In genomic region chrX:152635397-152635796, GRCm38 (mm10) we compare ENCODE assay signal across 18 mouse cellular contexts.
"Had no signal": no experiment of that assay in that cellular context is flagged by ENCODE, and none has a peak within 500 bp of the region (broad histone marks: within the 10 kb centered on the region; RNA-seq: fewer than 3 reads in every experiment).

No protein-coding gene starts in this region.

- H3K4me2 ChIP-seq: liver, embryonic 12.5 days; lung, embryonic 14.5 days; midbrain, embryonic 12.5 days; neural tube, embryonic 13.5 days; neural tube, embryonic 15.5 days had no signal

- DNase-seq: lung, embryonic 14.5 days; midbrain, embryonic 14.5 days; retina, postnatal 1 day; right cerebral cortex, adult 18-20 months; right cerebral cortex, postnatal 25 days; right cerebral cortex, postnatal 4 days; spleen, adult 18-20 months; thymus, adult 2 months; thymus, postnatal 25 days; thymus, postnatal 4 days had no signal

- H3K9ac ChIP-seq: liver, embryonic 12.5 days; liver, embryonic 14.5 days; lung, embryonic 14.5 days; midbrain, embryonic 12.5 days; neural tube, embryonic 13.5 days; neural tube, embryonic 15.5 days had no signal

- H3K36me3 ChIP-seq: liver, embryonic 12.5 days; midbrain, embryonic 10.5 days; midbrain, embryonic 12.5 days; neural tube, embryonic 13.5 days; neural tube, embryonic 15.5 days had no signal

- H3K9me3 ChIP-seq: liver, embryonic 12.5 days; midbrain, embryonic 10.5 days; midbrain, embryonic 12.5 days; neural tube, embryonic 13.5 days; neural tube, embryonic 15.5 days had no signal

- H3K4me1 ChIP-seq: liver, embryonic 12.5 days; midbrain, embryonic 10.5 days; midbrain, embryonic 12.5 days; neural tube, embryonic 13.5 days; neural tube, embryonic 15.5 days had no signal

- H3K4me3 ChIP-seq: liver, embryonic 12.5 days; midbrain, embryonic 10.5 days; midbrain, embryonic 12.5 days; myocyte; neural tube, embryonic 13.5 days; neural tube, embryonic 15.5 days had no signal

- H3K27ac ChIP-seq: liver, embryonic 12.5 days; liver, embryonic 14.5 days; midbrain, embryonic 10.5 days; midbrain, embryonic 12.5 days; neural tube, embryonic 13.5 days; neural tube, embryonic 15.5 days had no signal

- ATAC-seq: liver, embryonic 12.5 days; midbrain, embryonic 16.5 days had no signal

- H3K27me3 ChIP-seq: liver, embryonic 12.5 days had no signal
